Mouse (Mus musculus) testis, postnatal 14 days (tissue): ENCODE measurements around the gene Mfsd2b.

Experiments used
- DNase-seq: peaks from one replicate; pipeline ENCODE4 v3.0.0; 2021; ENCODE audit warnings: low spot score

The Mfsd2b gene

GRCm38 (mm10) chr12:4813636-4814035 lies 60.5 kb downstream of the Mfsd2b start:
- no peak for DNase-seq
